Mouse (Mus musculus) G1E (cell line): Measurements from ENCODE around the gene Erbin.

Experiments
- CTCF ChIP-seq: IDR thresholded peaks from 2 replicates; pipeline ENCODE4 v1.5.1; 2012; ENCODE audit warnings: low read depth, low read length, inconsistent platforms, mixed read lengths
- GATA1 ChIP-seq: IDR thresholded peaks from 2 replicates; pipeline ENCODE4 v1.6.1; 2012; ENCODE audit warnings: borderline replicate concordance, low read length, inconsistent platforms, mixed read lengths
- GATA2 ChIP-seq: IDR thresholded peaks from 2 replicates; pipeline ENCODE4 v1.6.1; 2012; ENCODE audit warnings: low read depth, low read length, inconsistent platforms, borderline replicate concordance
- POLR2AphosphoS5 ChIP-seq: IDR thresholded peaks from 2 replicates; pipeline ENCODE4 v1.6.1; 2012; ENCODE audit warnings: low read depth, low read length, inconsistent platforms; ENCODE audit not compliant: insufficient replicate concordance
- TAL1 ChIP-seq: conservative IDR thresholded peaks from 2 replicates; pipeline ENCODE4 v1.6.1; 2012; ENCODE audit warnings: low read depth, low read length, inconsistent platforms, mixed read lengths

GRCm38 (mm10) chr13:103909894-103910293, 10.4 kb downstream of the Erbin start:
- TF ChIP-seq CTCF (no peak), GATA1 (no peak), TAL1 (no peak), POLR2AphosphoS5 (no peak), GATA2 (no peak)
